Mouse (Mus musculus) liver, postnatal 0 days (tissue): ENCODE measurements around the gene Abcc9.

Experiments used
- CTCF ChIP-seq: sonication (generic); IDR thresholded peaks from 2 replicates; pipeline ENCODE4 v1.5.1; 2016; ENCODE audit warnings: antibody characterized with exemption, low read depth
- EP300 ChIP-seq: IDR thresholded peaks from 2 replicates; pipeline ENCODE4 v1.6.1; 2016; ENCODE audit warnings: antibody characterized with exemption, low read depth, mild to moderate bottlenecking

DNA sequence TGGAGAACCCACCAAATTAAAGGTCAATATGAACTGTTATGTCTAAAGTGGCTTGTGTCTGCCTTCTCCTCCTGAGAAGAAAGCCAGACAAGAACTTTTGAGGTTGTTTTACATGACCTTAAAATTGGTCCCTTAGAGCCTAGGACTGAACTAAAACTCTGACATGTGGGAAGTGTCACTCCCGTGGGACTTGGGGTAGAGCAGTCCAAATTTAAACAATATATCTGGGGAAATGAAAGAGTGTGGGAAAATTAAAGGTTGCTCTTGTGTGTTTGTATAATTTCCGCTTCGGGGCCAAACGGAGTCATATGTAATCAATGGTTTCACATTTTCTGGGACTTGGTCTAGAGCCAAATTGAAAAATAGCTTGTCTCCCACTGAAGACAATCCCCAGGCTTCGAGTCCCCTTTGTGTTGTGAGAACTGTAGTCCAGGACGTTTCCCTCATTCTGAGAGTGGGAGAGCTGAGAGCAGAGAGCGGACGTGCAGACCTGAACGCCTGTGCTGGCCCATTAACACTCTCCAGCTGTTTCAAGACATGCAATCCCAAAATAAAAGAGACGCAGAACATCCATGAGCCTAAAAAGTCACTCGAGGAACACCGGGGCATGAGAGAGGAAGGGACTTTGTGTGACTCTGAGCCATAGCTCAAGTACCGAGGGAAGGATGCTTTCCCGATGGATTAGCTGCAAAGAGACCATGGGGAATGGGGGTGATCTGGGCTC, 30.6 kb upstream of the Abcc9 start:
- no peak for TF ChIP-seq CTCF
- TF ChIP-seq EP300, result no peak
